Mouse (Mus musculus) Patski (cell line): ENCODE data around the gene Usp8. TPM values are rescaled to one million over a fixed set of nuclear protein-coding genes. Genes with fewer than 3 reads are reported as not detected.

Experiments used
- ATAC-seq: fragments of 100-300 bp; one replicate; pipeline ENCODE4 v1.8.0; 2021
- CTCF ChIA-PET: fragments of 350-600 bp; sonication (Branson Sonifier 250); formaldehyde crosslinking; loops from one replicate; lab custom pipeline; 2022; ENCODE audit warnings: inconsistent platforms; lab: Charles Lee
- POLR2A ChIA-PET: fragments of 350-600 bp; sonication (Branson Sonifier 250); formaldehyde crosslinking; loops from one replicate; lab custom pipeline; 2022; ENCODE audit warnings: antibody characterized with exemption, inconsistent platforms; lab: Charles Lee
- DNase-seq: peaks from one replicate; pipeline ENCODE4 v3.0.0-alpha.2; 2011; ENCODE audit warnings: low read depth, low spot score
- H3K27me3 ChIP-seq: fragments of 371-371 bp; one replicate; pipeline ENCODE4 v1.5.1; 2021
- CTCF ChIP-seq: fragments of 100-300 bp; IDR thresholded peaks from one replicate; pipeline ENCODE4 v1.5.1; 2021
- in situ Hi-C: fragments of 300-500 bp; cut with MboI; formaldehyde crosslinking; loops from 3 replicates; pipeline ENCODE4 v1.11.1; 2018; ENCODE audit warnings: low pct_unique_long_range_greater_than_20kb, mixed read lengths
- polyA plus RNA-seq: library from polyadenylated mRNA; unstranded; gene quantifications from one replicate; pipeline ENCODE4 v1.2.3, GENCODE M21; 2021

The Usp8 gene
- polyA plus RNA-seq, 1 experiment from 2014 or later = 73.8 TPM

DNA sequence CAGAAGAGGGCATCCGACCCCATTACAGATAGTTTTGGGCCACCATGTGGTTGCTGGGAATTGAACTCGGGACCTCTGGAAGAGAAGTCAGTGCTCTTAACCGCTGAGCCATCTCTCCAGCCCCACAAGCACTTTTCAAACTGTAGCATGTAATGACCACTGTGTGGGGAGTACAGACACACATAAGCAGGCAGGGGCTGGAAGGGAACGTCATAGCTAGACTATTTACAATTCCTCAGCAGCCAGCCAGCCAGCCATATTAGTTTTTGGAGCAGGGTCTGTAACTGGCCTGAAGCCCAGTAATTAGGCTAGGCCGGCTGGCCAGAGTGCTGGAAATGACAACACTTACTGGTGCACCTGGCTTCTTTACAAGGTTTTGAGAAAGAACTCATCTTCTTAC, 91.3 kb downstream of the Usp8 start:
- DNase-seq (no peak), ATAC-seq (no peak)
- H3K27me3 ChIP-seq = no peaks in the 10 kb centered on the region
- in situ Hi-C loops = no loop called here
- POLR2A ChIA-PET = interaction anchor here (0.9 to 1.7 kb wide), 2 partner anchors 13 to 24 kb away, joined by 3 read pairs; no protein-coding TSS in a partner anchor
- no peak for TF ChIP-seq CTCF
- CTCF ChIA-PET = interaction anchor here (1.0 kb wide), 1 partner anchor 16 kb away, joined by 4 read pairs; no protein-coding TSS in a partner anchor

- DNase-seq (no peak), ATAC-seq (no peak)
- no peaks in the 10 kb centered on the region for H3K27me3 ChIP-seq
- in situ Hi-C loops = no loop called here
- POLR2A ChIA-PET = no interaction called here
- no peak for TF ChIP-seq CTCF
- CTCF ChIA-PET = interaction anchor here (1.2 kb wide), 1 partner anchor 195 kb away, joined by 4 read pairs; no protein-coding TSS in a partner anchor
Measured at GRCm38 (mm10) chr2:126801980-126802379, 94.9 kb downstream of the Usp8 start.

Other genes with a start within 250 kb of the Usp8 start
- gene Atp8b4, start 206.7 kb upstream of the Usp8 start, polyA plus RNA-seq = 0.03 TPM
- not detected for gene Slc27a2, start 154.9 kb upstream of the Usp8 start, polyA plus RNA-seq
- gene Hdc, start 88.0 kb upstream of the Usp8 start, polyA plus RNA-seq = 0.12 TPM
- gene Gabpb1, start 31.0 kb upstream of the Usp8 start, polyA plus RNA-seq = 21.9 TPM
- 0.30 TPM for gene Usp50, start 76.1 kb downstream of the Usp8 start, polyA plus RNA-seq
- 53.3 TPM for gene Trpm7, start 168.9 kb downstream of the Usp8 start, polyA plus RNA-seq
- 106 TPM for gene Sppl2a, start 225.9 kb downstream of the Usp8 start, polyA plus RNA-seq